Mouse (Mus musculus): Measurements from ENCODE around the gene Rpl10a.

Gene Rpl10a

DNA sequence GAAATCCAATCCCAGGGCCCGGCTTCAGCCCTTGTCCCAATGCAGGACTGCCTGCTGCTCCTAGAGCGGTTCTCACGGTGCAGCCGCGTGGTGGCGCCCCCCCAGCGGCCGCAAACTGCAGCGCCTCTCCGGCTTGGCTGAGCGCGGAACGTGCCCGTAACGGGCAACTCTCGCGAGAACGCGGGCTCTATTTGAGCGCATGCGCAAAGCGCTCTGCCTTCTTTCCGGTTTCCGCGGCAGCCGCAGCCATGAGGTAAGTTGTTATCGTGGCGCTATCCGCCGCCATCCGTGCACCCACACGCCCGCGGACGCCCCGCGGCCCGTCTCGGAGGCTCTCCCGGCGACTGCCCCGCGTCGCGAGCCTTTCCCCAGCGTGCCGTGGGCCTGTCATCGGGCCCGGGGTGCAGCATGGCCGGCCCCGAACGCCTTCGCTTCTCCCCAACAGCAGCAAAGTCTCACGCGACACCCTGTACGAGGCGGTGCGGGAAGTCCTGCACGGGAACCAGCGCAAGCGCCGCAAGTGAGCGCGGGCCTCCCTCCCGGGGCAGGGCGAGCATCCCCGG is at the start of gene Rpl10a:
TSS of gene Rpl10a (plus strand) at position 106 of the 563 bp plus-strand sequence.
- DNase-seq (ENCODE audit: low spot score in 2 of 2): peak; percentile 95 to 99

DNA sequence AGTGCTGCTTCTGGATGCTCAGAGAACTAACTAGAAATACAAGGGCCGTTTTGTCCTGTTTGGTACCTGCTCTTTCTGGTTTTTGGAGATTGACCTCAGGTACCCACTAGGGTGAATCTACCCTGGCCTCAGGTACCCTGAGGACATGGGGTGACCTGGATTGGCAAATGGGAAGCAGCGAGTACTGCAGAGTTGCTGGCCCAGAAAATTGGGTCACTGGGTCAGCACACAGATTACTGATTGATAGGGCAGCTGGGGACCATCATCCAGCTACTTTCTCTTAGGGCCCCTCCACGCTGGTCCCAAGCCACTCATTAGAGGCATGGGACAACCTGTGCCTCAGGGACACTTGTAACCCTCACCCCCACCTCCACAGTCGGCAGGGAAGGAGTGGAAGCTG is 49.0 kb upstream of the Rpl10a start:
- DNase-seq (ENCODE audit: low spot score in 2 of 2): no peak

DNA sequence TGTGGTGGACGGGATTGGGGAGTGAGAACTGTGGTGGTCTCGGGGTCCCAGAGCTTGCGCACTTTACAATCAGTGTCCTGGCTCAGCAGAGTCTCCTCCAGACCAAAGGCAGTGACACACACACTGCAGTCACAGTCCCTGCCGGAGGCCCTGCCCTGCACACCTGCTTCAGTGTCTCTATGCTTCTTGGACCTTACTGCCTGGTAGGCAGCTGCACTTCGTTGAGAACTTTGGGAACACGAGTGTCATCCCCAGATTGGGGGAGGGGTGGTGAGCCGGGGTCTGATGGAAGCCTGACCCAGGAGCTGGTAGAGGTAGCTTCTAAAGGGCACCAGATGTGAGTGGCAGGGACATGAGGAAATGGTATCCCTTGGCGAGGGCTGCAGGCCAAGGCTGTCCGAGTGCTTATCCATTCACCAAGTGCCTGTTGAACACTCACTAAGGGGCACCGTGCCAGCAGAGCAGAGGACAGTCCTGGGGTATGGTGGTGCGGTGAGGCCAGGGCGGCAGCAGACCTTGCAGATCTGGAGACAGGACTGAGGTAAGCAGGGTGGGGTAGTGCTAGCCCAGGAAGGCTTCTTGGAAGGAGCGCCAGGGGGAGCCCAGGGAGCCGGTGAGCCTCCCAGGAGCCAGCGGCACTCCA is 48.4 kb upstream of the Rpl10a start:
- no peak for DNase-seq (ENCODE audit: low spot score in 2 of 2)

GRCm38 (mm10) chr17:28280423-28280800 is 47.9 kb upstream of the Rpl10a start:
- DNase-seq (ENCODE audit: low spot score in 2 of 2): no peak

DNA sequence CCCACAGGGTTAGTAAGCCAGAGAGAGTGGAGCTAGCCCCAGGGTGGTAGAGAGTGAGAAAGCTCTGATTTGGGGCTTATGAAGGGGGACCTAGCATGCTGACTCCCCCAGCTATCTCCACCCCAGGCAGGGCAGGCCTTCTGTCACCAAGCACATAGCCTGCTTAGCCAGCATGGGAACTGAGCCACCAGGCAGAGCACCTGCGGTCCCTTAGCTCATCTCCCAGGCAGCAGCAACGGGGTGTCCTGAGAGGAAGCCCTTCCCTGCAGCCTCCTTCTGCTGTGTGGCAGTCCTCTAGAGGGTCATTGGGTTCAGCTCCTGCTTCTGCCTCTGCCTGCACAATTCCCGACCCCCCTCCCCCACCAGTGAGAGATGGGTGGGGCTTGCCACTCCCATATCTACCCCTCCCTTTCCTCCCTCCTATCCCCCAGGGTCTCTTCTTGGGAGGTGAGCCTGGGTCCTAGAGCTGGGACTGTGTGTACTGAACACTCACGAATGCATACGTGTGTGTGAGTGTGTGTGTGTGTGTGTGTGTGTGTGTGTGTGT is 47.4 kb upstream of the Rpl10a start:
- no peak for DNase-seq (ENCODE audit: low spot score in 2 of 2)

GRCm38 (mm10) chr17:28281866-28282441 is 46.3 kb upstream of the Rpl10a start:
- no peak for DNase-seq (ENCODE audit: low spot score in 2 of 2)

DNA sequence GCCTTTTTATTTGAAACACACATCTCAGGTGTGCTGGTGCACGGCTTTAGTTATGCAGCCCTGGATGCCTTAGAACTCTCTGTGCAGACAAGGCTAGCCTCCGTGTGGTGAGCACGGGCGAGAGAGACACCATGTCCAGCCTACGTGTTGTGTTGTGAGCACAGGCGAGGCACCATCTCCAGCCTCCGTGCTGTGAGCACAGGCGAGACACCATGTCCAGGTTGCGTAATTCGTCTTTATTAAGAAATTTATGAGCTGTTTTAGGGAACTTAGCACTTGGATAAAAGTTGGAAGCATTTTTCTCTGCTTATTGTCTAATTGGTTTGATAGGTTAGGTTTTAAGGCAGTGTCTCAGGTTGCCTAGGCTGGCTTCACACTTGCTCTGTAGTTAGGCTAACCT is 45.1 kb upstream of the Rpl10a start:
- DNase-seq (ENCODE audit: low spot score in 2 of 2): no peak

DNA sequence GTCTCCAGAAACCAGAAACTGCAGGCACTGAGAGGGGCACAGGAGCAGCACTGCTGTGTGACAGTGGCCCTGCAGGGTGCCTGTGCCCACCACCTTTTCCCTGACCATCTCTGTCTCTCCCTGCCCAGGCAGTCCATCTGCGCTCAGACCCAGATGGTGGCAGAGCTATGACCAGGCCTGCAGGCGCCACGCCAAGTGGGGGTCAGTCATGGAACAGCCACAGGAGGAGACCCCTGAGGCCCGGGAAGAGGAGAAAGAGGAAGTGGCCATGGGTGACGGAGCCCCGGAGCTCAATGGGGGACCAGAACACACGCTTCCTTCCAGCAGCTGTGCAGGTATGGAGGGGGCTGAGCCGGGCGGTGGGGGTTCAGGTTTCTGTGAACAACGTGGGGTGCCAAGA is 42.1 kb upstream of the Rpl10a start:
- DNase-seq (ENCODE audit: low spot score in 2 of 2): no peak

- DNase-seq (ENCODE audit: low spot score in 2 of 2): no peak
Measured at GRCm38 (mm10) chr17:28286964-28287363, 41.3 kb upstream of the Rpl10a start.

DNA sequence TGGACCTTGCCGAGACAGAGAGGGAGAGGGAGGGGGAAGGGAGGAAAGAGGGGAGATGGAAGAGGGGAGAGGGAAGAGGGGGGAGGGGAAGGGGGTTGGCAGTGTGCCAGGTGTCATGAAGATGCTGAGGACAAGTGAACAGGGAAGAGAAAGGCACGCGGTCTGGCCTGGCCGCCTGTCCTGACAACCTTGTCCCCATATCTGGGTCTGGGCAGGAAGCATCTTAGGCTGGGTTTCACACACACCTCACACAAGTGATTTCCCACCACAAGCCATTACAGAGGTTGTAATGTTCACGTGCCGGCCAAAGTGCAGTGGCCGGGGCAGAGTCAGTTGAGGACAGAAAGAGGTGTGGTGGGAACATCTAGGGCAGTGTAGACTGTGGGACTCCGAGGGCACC is 40.7 kb upstream of the Rpl10a start:
- no peak for DNase-seq (ENCODE audit: low spot score in 2 of 2)

DNA sequence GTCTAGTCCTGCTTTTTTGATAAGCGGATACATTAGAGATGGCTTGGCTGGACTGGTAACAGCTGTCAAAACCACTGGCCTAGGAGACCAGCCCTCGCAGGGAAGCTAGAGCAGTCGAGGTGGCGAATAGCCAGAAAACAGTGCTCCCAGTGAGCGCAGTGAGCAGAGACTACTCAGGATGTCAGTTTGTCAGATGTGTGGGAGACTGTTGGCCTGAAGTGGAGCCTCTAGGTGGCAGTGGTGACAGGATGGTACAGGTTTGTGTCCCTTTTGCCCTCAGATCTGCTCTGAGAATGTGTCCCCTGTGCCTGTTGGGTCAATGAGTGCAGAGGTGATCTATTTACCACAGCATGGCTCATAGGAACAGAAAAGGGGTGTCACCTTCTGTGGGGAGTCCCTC is 40.3 kb upstream of the Rpl10a start:
- DNase-seq (ENCODE audit: low spot score in 2 of 2): peak in 1 of 2 experiments; percentile 57

- no peak for DNase-seq (ENCODE audit: low spot score in 2 of 2)
Measured at GRCm38 (mm10) chr17:28290262-28290661, 38.0 kb upstream of the Rpl10a start.

- no peak for DNase-seq (ENCODE audit: low spot score in 2 of 2)
Measured at GRCm38 (mm10) chr17:28290671-28291070, 37.6 kb upstream of the Rpl10a start.

DNA sequence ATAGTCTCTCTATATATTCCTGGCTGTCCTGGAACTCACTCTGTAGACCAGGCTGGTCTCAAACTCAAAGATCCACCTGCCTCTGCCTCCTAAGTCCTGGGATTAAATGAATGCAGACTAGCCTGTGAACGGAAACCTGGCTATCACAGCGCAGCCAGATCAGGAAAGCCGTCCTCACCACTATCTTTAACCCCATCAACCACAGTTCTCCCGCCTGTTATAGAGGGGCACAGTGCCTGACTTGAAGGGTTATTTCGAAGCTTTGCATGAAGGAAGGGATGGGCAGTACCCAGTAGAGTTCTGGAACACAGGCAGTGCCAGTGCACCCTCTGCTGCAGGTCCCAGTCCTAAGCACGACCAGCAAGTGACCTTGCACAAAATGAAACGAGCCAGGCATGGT is 36.9 kb upstream of the Rpl10a start:
- DNase-seq (ENCODE audit: low spot score in 2 of 2): no peak

DNA sequence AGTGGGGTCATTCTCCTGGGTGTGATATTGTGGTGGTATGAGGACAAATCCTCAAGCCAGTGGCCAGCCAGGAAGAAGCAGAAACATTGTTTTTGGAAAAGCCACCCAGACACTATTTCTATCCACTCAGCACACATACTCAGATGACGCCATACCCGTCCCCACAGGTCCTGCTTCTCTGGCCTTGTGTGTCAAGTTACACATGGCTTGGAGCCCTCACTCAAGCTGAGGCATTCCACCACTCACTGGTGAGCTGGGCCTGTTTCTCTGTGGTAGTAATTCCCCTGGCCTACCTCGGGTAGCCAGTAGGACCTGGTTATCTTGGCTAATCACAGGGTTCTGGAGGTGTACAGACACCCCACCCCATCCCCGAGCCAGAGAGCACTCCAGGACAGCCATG is 34.6 kb upstream of the Rpl10a start:
- DNase-seq (ENCODE audit: low spot score in 2 of 2): no peak

GRCm38 (mm10) chr17:28294449-28295333 is 33.6 kb upstream of the Rpl10a start:
- DNase-seq (ENCODE audit: low spot score in 2 of 2): no peak

- no peak for DNase-seq (ENCODE audit: low spot score in 2 of 2)
Measured at GRCm38 (mm10) chr17:28298888-28299287, 29.4 kb upstream of the Rpl10a start.

GRCm38 (mm10) chr17:28299669-28300320 is 28.5 kb upstream of the Rpl10a start:
- DNase-seq (ENCODE audit: low spot score in 2 of 2): no peak

GRCm38 (mm10) chr17:28300323-28300722 is 27.9 kb upstream of the Rpl10a start:
- DNase-seq (ENCODE audit: low spot score in 2 of 2): no peak

DNA sequence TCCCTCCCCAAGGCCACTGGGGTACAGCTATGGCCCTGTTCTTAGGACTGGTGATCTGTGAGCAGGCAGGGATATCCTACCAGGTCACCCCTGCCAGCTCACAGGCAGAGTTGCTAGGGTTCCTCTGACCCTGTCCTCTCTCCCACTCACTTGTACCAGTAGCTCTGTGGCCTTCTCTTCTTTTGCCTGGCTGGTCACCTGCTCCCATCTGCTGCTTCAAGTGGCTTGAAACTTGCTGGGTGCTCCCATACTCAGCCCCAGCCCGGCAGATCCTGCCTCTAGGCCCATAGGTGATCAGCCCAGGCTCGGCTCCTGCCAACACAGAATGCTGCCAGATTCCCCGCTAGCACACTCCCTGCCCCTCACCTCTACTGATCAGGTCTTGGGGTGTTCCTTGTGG is 27.4 kb upstream of the Rpl10a start:
- no peak for DNase-seq (ENCODE audit: low spot score in 2 of 2)

DNA sequence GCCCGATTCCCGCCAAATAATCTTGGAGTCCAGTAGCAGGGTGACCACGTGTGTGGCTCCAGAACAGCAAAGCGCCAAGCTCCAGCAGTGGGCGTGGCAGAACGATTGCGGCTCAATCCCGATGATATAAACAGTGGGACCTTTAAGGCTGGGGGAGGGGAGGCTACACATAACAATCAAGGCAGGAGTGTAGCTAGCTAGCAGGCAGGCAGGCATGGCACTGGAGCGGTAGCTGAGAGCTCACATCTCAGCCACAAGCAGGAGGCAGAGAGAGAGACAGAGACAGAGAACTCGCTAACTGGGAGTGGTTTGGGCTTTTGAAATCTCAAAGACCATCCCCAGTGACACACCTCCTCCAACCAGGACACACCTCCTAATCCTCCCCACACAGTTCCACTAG is 23.1 kb upstream of the Rpl10a start:
- no peak for DNase-seq (ENCODE audit: low spot score in 2 of 2)
